Mouse (Mus musculus) thymus, adult 2 months (tissue): ENCODE data around the gene Adamts3.

Experiments
- CTCF ChIP-seq: fragments of 200-500 bp; IDR thresholded peaks from 2 replicates; pipeline ENCODE4 v1.5.1; 2012; ENCODE audit warnings: mild to moderate bottlenecking, control low read depth, low read length, moderate library complexity, borderline replicate concordance; ENCODE audit not compliant: control insufficient read depth, poor library complexity, insufficient read depth; ENCODE audit errors: extremely low read depth
- POLR2A ChIP-seq: fragments of 200-500 bp; IDR thresholded peaks from 2 replicates; pipeline ENCODE4 v1.6.1; 2012; ENCODE audit warnings: mild to moderate bottlenecking, low read length, control low read depth, moderate library complexity; ENCODE audit not compliant: control insufficient read depth, poor library complexity, insufficient read depth; ENCODE audit errors: extremely low read depth

GRCm38 (mm10) chr5:89646940-89647339, 236.2 kb downstream of the Adamts3 start:
- TF ChIP-seq POLR2A (no peak), CTCF (no peak)
